Mouse (Mus musculus) limb, embryonic 14.5 days (tissue): ENCODE results near the gene Pik3c2b. TPM values are rescaled to one million over a fixed set of nuclear protein-coding genes. Genes with fewer than 3 reads are reported as not detected.

ENCODE experiments used
- ATAC-seq: fragments of 200-750 bp; cut with Nextera tagmentation; 2 replicates; pipeline ENCODE4 v1.8.0; 2017; ENCODE audit warnings: low read depth, moderate number of reproducible peaks, moderate TSS enrichment; ENCODE audit not compliant: low FRiP score
- DNase-seq: peaks from one replicate; pipeline ENCODE4 v3.0.0-alpha.2; 2015; ENCODE audit warnings: low spot score
- H3K27ac ChIP-seq: fragments of 300-500 bp; sonication (generic); replicated peaks from 2 replicates; pipeline ENCODE4 v1.5.1; 2014; ENCODE audit warnings: low read depth, mild to moderate bottlenecking, low read length, moderate library complexity, mixed read lengths
- H3K27me3 ChIP-seq: fragments of 300-500 bp; sonication (generic); 2 replicates; pipeline ENCODE4 v1.6.1; 2014; ENCODE audit warnings: low read length, mixed read lengths; ENCODE audit not compliant: control insufficient read depth, insufficient read depth
- H3K36me3 ChIP-seq: fragments of 300-500 bp; sonication (generic); 2 replicates; pipeline ENCODE4 v1.6.1; 2014; ENCODE audit warnings: mild to moderate bottlenecking, low read length, moderate library complexity, mixed read lengths; ENCODE audit not compliant: control insufficient read depth, insufficient read depth
- H3K4me1 ChIP-seq: fragments of 300-500 bp; sonication (generic); 2 replicates; pipeline ENCODE4 v1.6.1; 2014; ENCODE audit warnings: antibody characterized with exemption, low read length, mixed read lengths; ENCODE audit not compliant: control insufficient read depth, insufficient read depth
- H3K4me2 ChIP-seq: fragments of 300-500 bp; sonication (generic); replicated peaks from 2 replicates; pipeline ENCODE4 v1.6.1; 2014; ENCODE audit warnings: low read depth, mild to moderate bottlenecking, low read length, moderate library complexity; ENCODE audit not compliant: severe bottlenecking
- H3K4me3 ChIP-seq: fragments of 300-500 bp; sonication (generic); replicated peaks from 2 replicates; pipeline ENCODE4 v1.5.1; 2014; ENCODE audit warnings: low read length
- H3K9ac ChIP-seq: fragments of 300-500 bp; sonication (generic); 2 replicates; pipeline ENCODE4 v1.6.1; 2014; ENCODE audit warnings: mild to moderate bottlenecking, low read depth, low read length, moderate library complexity; ENCODE audit not compliant: severe bottlenecking
- H3K9me3 ChIP-seq: fragments of 300-500 bp; sonication (generic); 2 replicates; pipeline ENCODE4 v1.6.1; 2016; ENCODE audit warnings: low read length; ENCODE audit not compliant: control insufficient read depth
- POLR2A ChIP-seq: fragments of 200-500 bp; IDR thresholded peaks from 2 replicates; pipeline ENCODE4 v1.8.0; 2012; ENCODE audit warnings: inconsistent platforms, mild to moderate bottlenecking, moderate library complexity, borderline replicate concordance; ENCODE audit not compliant: insufficient read depth, insufficient read length; ENCODE audit errors: extremely low read depth
- WGBS: fragments of 180-500 bp; shearing (Covaris S2); extraction: QIAGEN DNeasy Blood & Tissue Kit; methylation state at CpG from one replicate; pipeline ENCODE4 v1.1.7; 2014; 5-methylcytosine and 5-hydroxymethylcytosine counted together
- polyA plus RNA-seq, 2 experiments: library from polyadenylated mRNA; depleted of rRNA in 1 of 2; stranded (reverse) in 1 of 2; unstranded in 1 of 2; fragments of >200 nt; fragmentation: Nextera tagmentation in 1 of 2; extraction: Ambion mirVana in 1 of 2; gene quantifications; 2 replicates each; pipeline versions ENCODE4 v1.2.1 to v1.2.3; 2012 to 2014

Pik3c2b gene
- polyA plus RNA-seq, 2 experiments = 8.1 to 10.7 TPM

- Histone ChIP-seq H3K9me3 (no peaks in the 10 kb centered on the region), H3K36me3 (peaks cover 19% of the 10 kb centered on the region), H3K27ac (peak overlapping the region; percentile 92), H3K4me3 (peak overlapping the region; percentile 79), H3K27me3 (no peaks in the 10 kb centered on the region), H3K9ac (peak overlapping the region; percentile 85), H3K4me1 (peaks cover 34% of the 10 kb centered on the region), H3K4me2 (peak overlapping the region; percentile 99)
- under 1% methylated on average over 26 of the region's 35 CpGs for WGBS
- DNase-seq (no peak), ATAC-seq (no peak)
- 0 out of 2 replicates have a peak, but pooled peaks have one; percentile 12 for TF ChIP-seq POLR2A
Measured at GRCm38 (mm10) chr1:133131561-133131905, 86.1 kb downstream of the Pik3c2b start.

- H3K4me2 ChIP-seq = peak overlapping the region; percentile 99
- H3K9me3 ChIP-seq = no peaks in the 10 kb centered on the region
- H3K27ac ChIP-seq = peak overlapping the region; percentile 92
- H3K36me3 ChIP-seq = peaks cover 23% of the 10 kb centered on the region
- H3K9ac ChIP-seq = peak overlapping the region; percentile 85
- DNase-seq (no peak), ATAC-seq (no peak)
- peaks cover 34% of the 10 kb centered on the region for H3K4me1 ChIP-seq
- no peaks in the 10 kb centered on the region for H3K27me3 ChIP-seq
- peak overlapping the region; percentile 79 for H3K4me3 ChIP-seq
- no peak for TF ChIP-seq POLR2A
- WGBS = under 1% methylated on average over 11 of the region's 11 CpGs
Measured at GRCm38 (mm10) chr1:133131936-133132335, 86.5 kb downstream of the Pik3c2b start.

- peaks cover 30% of the 10 kb centered on the region for H3K36me3 ChIP-seq
- no peak for TF ChIP-seq POLR2A
- 9% methylated on average over 26 of the region's 26 CpGs for WGBS
Measured at GRCm38 (mm10) chr1:133132388-133133326, 87.2 kb downstream of the Pik3c2b start.

GRCm38 (mm10) chr1:133133425-133133824 lies 88.0 kb downstream of the Pik3c2b start:
- ATAC-seq = no peak
- no peak for DNase-seq
- H3K4me2 ChIP-seq = peak overlapping the region; percentile 99
- H3K27me3 ChIP-seq = no peaks in the 10 kb centered on the region
- H3K4me3 ChIP-seq = peak overlapping the region; percentile 79
- WGBS = 10% methylated on average over 2 of the region's 2 CpGs
- TF ChIP-seq POLR2A = no peak
- peaks cover 38% of the 10 kb centered on the region for H3K36me3 ChIP-seq
- H3K4me1 ChIP-seq = peaks cover 34% of the 10 kb centered on the region
- no peak overlapping the region for H3K27ac ChIP-seq
- no peaks in the 10 kb centered on the region for H3K9me3 ChIP-seq
- H3K9ac ChIP-seq = peak overlapping the region; percentile 85

More at GRCm38 (mm10) chr1:133132388-133133326, 87.2 kb downstream of the Pik3c2b start:
- Histone ChIP-seq H3K4me1 (peaks cover 34% of the 10 kb centered on the region), H3K9ac (peak overlapping the region; percentile 85), H3K4me3 (peak overlapping the region; percentile 79), H3K9me3 (no peaks in the 10 kb centered on the region), H3K4me2 (peak overlapping the region; percentile 99), H3K27me3 (no peaks in the 10 kb centered on the region), H3K27ac (no peak overlapping the region)
- DNase-seq (no peak), ATAC-seq (no peak)

- Histone ChIP-seq H3K27me3 (no peaks in the 10 kb centered on the region), H3K27ac (no peak overlapping the region), H3K4me3 (peak overlapping the region; percentile 79), H3K36me3 (peaks cover 44% of the 10 kb centered on the region), H3K4me1 (peaks cover 34% of the 10 kb centered on the region), H3K9me3 (no peaks in the 10 kb centered on the region), H3K9ac (peak overlapping the region; percentile 85; the same call in 1 of the 2 replicates), H3K4me2 (peak overlapping the region; percentile 99)
- DNase-seq (no peak), ATAC-seq (no peak)
- TF ChIP-seq POLR2A = no peak
- 26% methylated on average over 4 of the region's 4 CpGs for WGBS
Measured at GRCm38 (mm10) chr1:133134071-133134470, 88.6 kb downstream of the Pik3c2b start.
